25 mouse cellular contexts compared by ENCODE assay signal in genomic region chr2:29004037-29004436, GRCm38 (mm10). TPM values are rescaled to one million over a fixed set of nuclear protein-coding genes. Genes with fewer than 3 reads are reported as not detected.
DNase-seq lines count a peak whose midpoint lies in the region; ATAC-seq lines count a peak whose summit lies in the region.
"Had no signal": no experiment of that assay in that cellular context is flagged by ENCODE, and none has a peak within 500 bp of the region (broad histone marks: within the 10 kb centered on the region; RNA-seq: fewer than 3 reads in every experiment).

No protein-coding gene starts in this region.

- intact Hi-C loops in heart, postnatal 14 days (cut with DNase I) = no loop called here

- DNase-seq in heart, adult 11 months = peak; percentile 91
- DNase-seq in heart, postnatal 14 days = no peak
- no peak for DNase-seq in midbrain, embryonic 14.5 days
- DNase-seq in midbrain, embryonic 11.5 days (ENCODE audit: low spot score, missing footprints) = no peak
- DNase-seq in right cerebral cortex, postnatal 14 days = no peak
- DNase-seq in hindbrain, embryonic 11.5 days (ENCODE audit: low spot score) = no peak
- DNase-seq: adrenal gland, postnatal 14 days; cerebellum, adult 11-12 months; cerebellum, adult 9-10 months; cerebellum, postnatal 25 days; gastrocnemius, adult 2 months; gastrocnemius, postnatal 36 days had no signal

- H3K9me3 ChIP-seq in midbrain, embryonic 14.5 days (ENCODE audit: control insufficient read depth, low read length) = no peaks in the 10 kb centered on the region
- no peaks in the 10 kb centered on the region for H3K9me3 ChIP-seq in midbrain, embryonic 11.5 days (ENCODE audit: control insufficient read depth, low read length)
- H3K9me3 ChIP-seq in hindbrain, embryonic 11.5 days (ENCODE audit: control insufficient read depth, low read length) = no peaks in the 10 kb centered on the region
- H3K9me3 ChIP-seq: embryonic facial prominence, embryonic 15.5 days; forebrain, embryonic 10.5 days; heart, embryonic 15.5 days; hindbrain, embryonic 10.5 days; hindbrain, embryonic 15.5 days had no signal

- peak overlapping the region; percentile 43; the same call in 1 of the 2 replicates for H3K27ac ChIP-seq in midbrain, embryonic 14.5 days (replicated peaks; ENCODE audit: low read depth, low read length)
- no peak overlapping the region for H3K27ac ChIP-seq in midbrain, embryonic 11.5 days (ENCODE audit: low read depth, low read length)
- H3K27ac ChIP-seq in hindbrain, embryonic 11.5 days (ENCODE audit: low read depth, low read length) = no peak overlapping the region
- H3K27ac ChIP-seq: embryonic facial prominence, embryonic 15.5 days; forebrain, embryonic 10.5 days; gastrocnemius, adult 2 months; heart, adult 2 months; heart, embryonic 15.5 days; hindbrain, embryonic 10.5 days; hindbrain, embryonic 15.5 days had no signal

- no peaks in the 10 kb centered on the region for H3K36me3 ChIP-seq in midbrain, embryonic 14.5 days (ENCODE audit: control insufficient read depth, insufficient read depth, low read length)
- no peaks in the 10 kb centered on the region for H3K36me3 ChIP-seq in midbrain, embryonic 11.5 days (ENCODE audit: control insufficient read depth, insufficient read depth, low read length)
- no peaks in the 10 kb centered on the region for H3K36me3 ChIP-seq in hindbrain, embryonic 11.5 days (ENCODE audit: control insufficient read depth, insufficient read depth, low read length)
- H3K36me3 ChIP-seq: embryonic facial prominence, embryonic 15.5 days; forebrain, embryonic 10.5 days; heart, embryonic 15.5 days; hindbrain, embryonic 10.5 days; hindbrain, embryonic 15.5 days had no signal

- H3K4me3 ChIP-seq in midbrain, embryonic 14.5 days (replicated peaks; ENCODE audit: low read depth, low read length) = no peak overlapping the region
- no peak overlapping the region for H3K4me3 ChIP-seq in midbrain, embryonic 11.5 days (ENCODE audit: low read depth, low read length)
- no peak overlapping the region for H3K4me3 ChIP-seq in hindbrain, embryonic 11.5 days (ENCODE audit: low read depth, low read length)
- H3K4me3 ChIP-seq: embryonic facial prominence, embryonic 15.5 days; erythroblast, embryonic 14.5 days; forebrain, embryonic 10.5 days; gastrocnemius, adult 2 months; heart, adult 2 months; heart, embryonic 15.5 days; hindbrain, embryonic 10.5 days; hindbrain, embryonic 15.5 days had no signal

- H3K9ac ChIP-seq in midbrain, embryonic 14.5 days (replicated peaks; ENCODE audit: low read length) = no peak overlapping the region
- no peak overlapping the region for H3K9ac ChIP-seq in midbrain, embryonic 11.5 days (ENCODE audit: low read length)
- H3K9ac ChIP-seq in hindbrain, embryonic 11.5 days (ENCODE audit: low read depth, low read length) = no peak overlapping the region
- H3K9ac ChIP-seq: embryonic facial prominence, embryonic 15.5 days; heart, embryonic 15.5 days; hindbrain, embryonic 15.5 days had no signal

- H3K4me1 ChIP-seq in midbrain, embryonic 14.5 days (ENCODE audit: control insufficient read depth, insufficient read depth, low read length) = peaks cover 26% of the 10 kb centered on the region
- 0 out of 2 replicates have a peak, but pooled peaks cover 5% of the 10 kb centered on the region for H3K4me1 ChIP-seq in midbrain, embryonic 11.5 days (ENCODE audit: control insufficient read depth, insufficient read depth, low read length)
- no peaks in the 10 kb centered on the region for H3K4me1 ChIP-seq in hindbrain, embryonic 11.5 days (replicated peaks; ENCODE audit: control insufficient read depth, insufficient read depth, low read length)
- H3K4me1 ChIP-seq: embryonic facial prominence, embryonic 15.5 days; heart, embryonic 15.5 days had no signal

- H3K27me3 ChIP-seq in midbrain, embryonic 14.5 days (ENCODE audit: control insufficient read depth, insufficient read depth, low read length) = no peaks in the 10 kb centered on the region
- no peaks in the 10 kb centered on the region for H3K27me3 ChIP-seq in midbrain, embryonic 11.5 days (ENCODE audit: control insufficient read depth, insufficient read depth, low read length)
- H3K27me3 ChIP-seq in hindbrain, embryonic 11.5 days (ENCODE audit: control insufficient read depth, insufficient read depth, low read length) = no peaks in the 10 kb centered on the region

- 59% methylated on average over 9 of the region's 9 CpGs for WGBS in midbrain, embryonic 14.5 days
- 63% methylated on average over 9 of the region's 9 CpGs for WGBS in midbrain, embryonic 11.5 days
- 58% methylated on average over 9 of the region's 9 CpGs for WGBS in hindbrain, embryonic 11.5 days

- no peak for ATAC-seq in midbrain, embryonic 14.5 days (ENCODE audit: low FRiP score, low TSS enrichment)
- no peak for ATAC-seq in midbrain, embryonic 11.5 days (ENCODE audit: low FRiP score)
- 0 out of 2 replicates have a peak, but pooled peaks have one; percentile 31 for ATAC-seq in megakaryocyte progenitor cell, adult 5-6 weeks (replicated peaks; ENCODE audit: poor library complexity)
- no peak for ATAC-seq in hindbrain, embryonic 11.5 days (ENCODE audit: low FRiP score)
- ATAC-seq: activated CD4-positive, CD25-positive, alpha-beta regulatory T cell, adult 4 months; forebrain, embryonic 14.5 days; Patski had no signal

- no peak overlapping the region for H3K4me2 ChIP-seq in midbrain, embryonic 14.5 days (ENCODE audit: low read length)
- no peak overlapping the region for H3K4me2 ChIP-seq in midbrain, embryonic 11.5 days
- H3K4me2 ChIP-seq in hindbrain, embryonic 11.5 days (replicated peaks; ENCODE audit: low read depth, low read length) = no peak overlapping the region
- H3K4me2 ChIP-seq: embryonic facial prominence, embryonic 15.5 days; heart, embryonic 11.5 days; heart, embryonic 15.5 days; hindbrain, embryonic 15.5 days had no signal

RNA-seq across cellular contexts. Expression of gene Cfap77, which starts 50.8 kb away (rescaled TPM):
- under 1 TPM in 1 of 2 experiments, not detected in 1; 0.31 TPM for total RNA-seq in heart, postnatal 14 days (2021)
- 1.1 and 1.3 TPM in 2 replicates for polyA plus RNA-seq in midbrain, embryonic 14.5 days (2014; fragmentation: Nextera tagmentation; extraction: Ambion mirVana)
- 0.77 and 1.2 TPM in 2 replicates for polyA plus RNA-seq in midbrain, embryonic 11.5 days (2014; fragmentation: Nextera tagmentation; extraction: Ambion mirVana)
- 0.17 TPM in 1 of 2 replicates, not detected in the other for total RNA-seq in megakaryocyte progenitor cell, adult 5-6 weeks (2015)
- total RNA-seq in megakaryocyte progenitor cell, adult 5-6 weeks (2017) = not detected in 2 replicates
- 0.51 and 0.75 TPM in 2 replicates for polyA plus RNA-seq in hindbrain, embryonic 11.5 days (2014; fragmentation: Nextera tagmentation; extraction: Ambion mirVana)
- total RNA-seq: gastrocnemius, adult 2 months; gastrocnemius, postnatal 36 days; heart, adult 2 months; heart, postnatal 25 days had no signal
- polyA plus RNA-seq: erythroblast, embryonic 14.5 days had no signal

RNA-seq across cellular contexts. Expression of gene Ttf1, which starts 56.0 kb away (rescaled TPM):
- total RNA-seq in heart, postnatal 14 days (2021) = 1 to 10 TPM; 6.2 to 6.6 TPM
- 6.9 and 7.4 TPM in 2 replicates for polyA plus RNA-seq in midbrain, embryonic 14.5 days (2014; fragmentation: Nextera tagmentation; extraction: Ambion mirVana)
- polyA plus RNA-seq in midbrain, embryonic 11.5 days (2014; fragmentation: Nextera tagmentation; extraction: Ambion mirVana) = 11.4 and 13.8 TPM in 2 replicates
- total RNA-seq in megakaryocyte progenitor cell, adult 5-6 weeks (2015) = 13.0 and 14.9 TPM in 2 replicates
- total RNA-seq in megakaryocyte progenitor cell, adult 5-6 weeks (2017) = 17.8 and 18.9 TPM in 2 replicates
- polyA plus RNA-seq in hindbrain, embryonic 11.5 days (2014; fragmentation: Nextera tagmentation; extraction: Ambion mirVana) = 11.2 and 11.6 TPM in 2 replicates
